Mouse (Mus musculus): ENCODE measurements around the gene Hcn1. TPM values are rescaled to one million over a fixed set of nuclear protein-coding genes. Genes with fewer than 3 reads are reported as not detected.

The Hcn1 gene
- total and polyA plus RNA-seq, 2 experiments from 2014 or later, result 1.7 to 6.9 TPM

GRCm38 (mm10) chr13:117801061-117801460 lies 198.9 kb downstream of the Hcn1 start:
- no peak overlapping the region for H3K27ac ChIP-seq (ENCODE audit: low read depth, low read length)
- no peaks in the 10 kb centered on the region for H3K36me3 ChIP-seq (ENCODE audit: insufficient read depth)
- ATAC-seq (no peak), DNase-seq (no peak)
- TF ChIP-seq CTCF (IDR thresholded peaks at IDR 0.05; ENCODE audit: low read depth), result no peak
- no peaks in the 10 kb centered on the region for H3K27me3 ChIP-seq (ENCODE audit: insufficient read depth, low read length)
- H3K4me3 ChIP-seq (ENCODE audit: low read depth, low read length), result no peak overlapping the region
- H3K4me1 ChIP-seq (ENCODE audit: insufficient read depth), result no peaks in the 10 kb centered on the region
- no peaks in the 10 kb centered on the region for H3K9me3 ChIP-seq (ENCODE audit: low read length)
- H3K9ac ChIP-seq, result no peak overlapping the region
- H3K4me2 ChIP-seq (ENCODE audit: low read depth), result no peak overlapping the region

GRCm38 (mm10) chr13:117827628-117828027 lies 225.5 kb downstream of the Hcn1 start:
- Histone ChIP-seq H3K27me3 (ENCODE audit: insufficient read depth, low read length) (no peaks in the 10 kb centered on the region), H3K9me3 (ENCODE audit: low read length) (no peaks in the 10 kb centered on the region), H3K36me3 (ENCODE audit: insufficient read depth) (no peaks in the 10 kb centered on the region), H3K4me3 (ENCODE audit: low read depth, low read length) (no peak overlapping the region), H3K4me1 (ENCODE audit: insufficient read depth) (no peaks in the 10 kb centered on the region), H3K4me2 (ENCODE audit: low read depth) (no peak overlapping the region), H3K27ac (ENCODE audit: low read depth, low read length) (no peak overlapping the region), H3K9ac (no peak overlapping the region)
- TF ChIP-seq CTCF (IDR thresholded peaks at IDR 0.05; ENCODE audit: low read depth), result no peak
- no peak for ATAC-seq
- no peak for DNase-seq
- WGBS, result 87% methylated on average over 5 of the region's 5 CpGs

GRCm38 (mm10) chr13:117836658-117837057 lies 234.5 kb downstream of the Hcn1 start:
- H3K27ac ChIP-seq (ENCODE audit: low read depth, low read length), result no peak overlapping the region
- H3K4me3 ChIP-seq (ENCODE audit: low read depth, low read length), result no peak overlapping the region
- TF ChIP-seq CTCF (IDR thresholded peaks at IDR 0.05; ENCODE audit: low read depth), result no peak
- no peak overlapping the region for H3K9ac ChIP-seq
- DNase-seq, result no peak
- H3K36me3 ChIP-seq (ENCODE audit: insufficient read depth), result no peaks in the 10 kb centered on the region
- H3K4me1 ChIP-seq (ENCODE audit: insufficient read depth), result no peaks in the 10 kb centered on the region
- no peaks in the 10 kb centered on the region for H3K27me3 ChIP-seq (ENCODE audit: insufficient read depth, low read length)
- no peak overlapping the region for H3K4me2 ChIP-seq (ENCODE audit: low read depth)
- WGBS, result 11% methylated on average over 1 of the region's 1 CpGs
- H3K9me3 ChIP-seq (ENCODE audit: low read length), result no peaks in the 10 kb centered on the region
- ATAC-seq, result no peak

GRCm38 (mm10) chr13:117838264-117838663 lies 236.1 kb downstream of the Hcn1 start:
- 90% methylated on average over 7 of the region's 7 CpGs for WGBS

GRCm38 (mm10) chr13:117842366-117842765 lies 240.2 kb downstream of the Hcn1 start:
- no peak for DNase-seq

More at GRCm38 (mm10) chr13:117838264-117838663, 236.1 kb downstream of the Hcn1 start:
- Histone ChIP-seq H3K4me3 (ENCODE audit: low read depth, low read length) (no peak overlapping the region), H3K27me3 (ENCODE audit: insufficient read depth, low read length) (no peaks in the 10 kb centered on the region), H3K36me3 (ENCODE audit: insufficient read depth) (no peaks in the 10 kb centered on the region), H3K9me3 (ENCODE audit: low read length) (no peaks in the 10 kb centered on the region), H3K9ac (no peak overlapping the region), H3K27ac (ENCODE audit: low read depth, low read length) (no peak overlapping the region), H3K4me2 (ENCODE audit: low read depth) (no peak overlapping the region), H3K4me1 (ENCODE audit: insufficient read depth) (no peaks in the 10 kb centered on the region)
- ATAC-seq, result no peak
- no peak for DNase-seq
- no peak for TF ChIP-seq CTCF (IDR thresholded peaks at IDR 0.05; ENCODE audit: low read depth)

GRCm38 (mm10) chr13:117847290-117847689 lies 245.2 kb downstream of the Hcn1 start:
- Histone ChIP-seq H3K9me3 (ENCODE audit: low read length) (no peaks in the 10 kb centered on the region), H3K27me3 (ENCODE audit: insufficient read depth, low read length) (no peaks in the 10 kb centered on the region), H3K27ac (ENCODE audit: low read depth, low read length) (no peak overlapping the region), H3K4me2 (ENCODE audit: low read depth) (no peak overlapping the region), H3K4me1 (ENCODE audit: insufficient read depth) (no peaks in the 10 kb centered on the region), H3K4me3 (ENCODE audit: low read depth, low read length) (no peak overlapping the region), H3K9ac (no peak overlapping the region), H3K36me3 (ENCODE audit: insufficient read depth) (no peaks in the 10 kb centered on the region)
- DNase-seq (no peak), ATAC-seq (no peak)
- no peak for TF ChIP-seq CTCF (IDR thresholded peaks at IDR 0.05; ENCODE audit: low read depth)
- WGBS, result 94% methylated on average over 2 of the region's 2 CpGs

More at GRCm38 (mm10) chr13:117842366-117842765, 240.2 kb downstream of the Hcn1 start:
- Histone ChIP-seq H3K9ac (no peak overlapping the region), H3K4me3 (ENCODE audit: low read depth, low read length) (no peak overlapping the region), H3K27me3 (ENCODE audit: insufficient read depth, low read length) (no peaks in the 10 kb centered on the region), H3K36me3 (ENCODE audit: insufficient read depth) (no peaks in the 10 kb centered on the region), H3K27ac (ENCODE audit: low read depth, low read length) (no peak overlapping the region), H3K4me2 (ENCODE audit: low read depth) (no peak overlapping the region), H3K4me1 (ENCODE audit: insufficient read depth) (no peaks in the 10 kb centered on the region), H3K9me3 (ENCODE audit: low read length) (no peaks in the 10 kb centered on the region)
- TF ChIP-seq CTCF (IDR thresholded peaks at IDR 0.05; ENCODE audit: low read depth), result no peak
- ATAC-seq, result no peak

GRCm38 (mm10) chr13:117848757-117849156 lies 246.6 kb downstream of the Hcn1 start:
- Histone ChIP-seq H3K36me3 (ENCODE audit: insufficient read depth) (no peaks in the 10 kb centered on the region), H3K4me3 (ENCODE audit: low read depth, low read length) (no peak overlapping the region), H3K27me3 (ENCODE audit: insufficient read depth, low read length) (no peaks in the 10 kb centered on the region), H3K27ac (ENCODE audit: low read depth, low read length) (no peak overlapping the region), H3K4me1 (ENCODE audit: insufficient read depth) (no peaks in the 10 kb centered on the region), H3K9me3 (ENCODE audit: low read length) (no peaks in the 10 kb centered on the region), H3K4me2 (ENCODE audit: low read depth) (no peak overlapping the region), H3K9ac (no peak overlapping the region)
- ATAC-seq, result no peak
- no peak for DNase-seq
- WGBS, result 93% methylated on average over 4 of the region's 4 CpGs
- no peak for TF ChIP-seq CTCF (IDR thresholded peaks at IDR 0.05; ENCODE audit: low read depth)
